Mouse (Mus musculus): ENCODE results near the gene Vps26c. TPM values are rescaled to one million over a fixed set of nuclear protein-coding genes. Genes with fewer than 3 reads are reported as not detected.

The Vps26c gene
- total RNA-seq (2023) = 30.2 TPM

DNA sequence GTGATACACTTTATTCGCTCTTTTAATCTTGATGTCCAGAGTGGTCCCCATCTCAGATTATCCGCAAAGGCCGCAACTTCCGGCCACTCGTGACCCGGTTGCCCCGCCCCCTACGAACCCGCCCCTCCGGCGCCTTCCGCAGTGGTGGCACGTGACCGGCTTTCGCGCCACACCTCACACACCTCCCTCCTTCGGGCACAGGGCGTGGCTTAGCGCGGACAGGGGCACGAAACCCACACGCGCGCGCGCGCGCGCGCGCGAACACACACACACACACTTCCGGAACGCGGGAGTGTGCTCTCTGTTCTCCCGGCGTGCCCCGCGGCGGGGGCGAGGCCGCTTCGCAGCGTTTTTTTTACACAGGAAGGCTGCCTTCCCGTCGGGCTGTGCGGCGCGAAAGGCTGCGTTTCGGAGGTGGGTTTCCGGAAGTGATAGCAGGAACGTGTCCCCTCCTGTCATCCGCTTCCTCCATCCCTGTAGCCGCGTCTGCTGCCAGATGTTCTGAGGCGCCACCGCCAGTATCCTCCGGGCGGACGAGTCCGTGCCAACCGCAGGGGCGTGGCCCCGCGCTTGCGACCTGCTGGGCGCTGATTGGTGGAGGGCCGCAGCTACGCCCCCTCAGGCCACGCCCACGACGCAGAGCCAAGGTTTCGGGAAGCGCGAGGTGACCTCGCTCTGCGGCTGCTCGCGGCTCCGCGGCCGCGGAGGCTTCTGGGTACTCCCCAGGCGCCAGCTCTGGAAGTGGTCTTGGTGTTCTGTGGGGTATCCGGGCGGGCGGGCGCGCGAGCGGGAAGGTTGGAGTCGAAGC lies at the start of gene Vps26c:
Gene Vps26c (minus strand): TSS at position 487 of the 808 bp plus-strand sequence.

DNA sequence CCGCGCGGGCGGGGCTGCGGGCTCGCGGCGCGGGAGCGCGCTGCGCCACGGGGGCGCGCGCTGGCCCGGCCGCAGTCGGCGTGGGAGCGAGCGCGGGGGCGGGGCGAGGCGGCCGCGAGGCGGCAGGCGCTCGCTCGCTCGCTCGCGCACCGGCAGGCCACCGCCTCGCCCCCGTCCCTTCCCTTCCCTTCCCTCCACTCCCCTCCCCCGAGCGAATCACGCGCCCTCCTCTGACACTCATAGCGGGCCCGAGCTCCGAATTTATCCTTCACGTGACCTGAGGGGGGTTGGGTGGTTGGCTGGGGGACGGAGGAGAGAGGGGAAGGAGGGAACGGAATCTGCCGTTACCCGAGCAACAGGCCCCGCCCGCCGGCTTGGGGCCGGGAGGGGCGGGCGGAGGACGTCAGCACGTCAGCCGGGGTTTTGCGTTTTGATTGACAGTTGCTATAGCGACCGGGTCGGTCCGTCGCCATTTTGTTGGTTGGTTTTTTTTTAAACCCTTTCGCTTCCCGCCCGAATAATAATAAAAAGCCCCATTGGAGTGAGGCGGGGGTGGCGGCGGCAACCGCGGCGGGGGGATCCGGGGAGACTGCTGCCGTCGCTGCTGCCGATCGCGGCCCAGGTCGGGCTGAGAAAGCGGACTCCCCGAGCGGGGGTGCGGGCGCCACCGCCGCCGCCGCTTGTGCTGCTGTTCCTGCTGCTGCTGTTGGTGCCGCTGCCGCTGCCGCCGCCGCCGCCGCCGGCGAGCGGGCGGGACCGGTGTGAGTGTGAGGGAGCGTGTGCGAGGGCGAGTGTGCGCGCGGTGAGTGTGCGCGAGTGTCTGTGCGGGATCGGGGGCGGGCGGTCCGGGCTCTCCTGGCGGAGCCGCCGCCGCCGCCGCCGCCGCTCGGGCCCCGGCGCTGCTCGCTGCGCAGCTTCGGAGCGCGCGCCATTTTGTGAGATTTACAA lies 42.9 kb upstream of the Vps26c start, which contains the start of gene Dyrk1a:
Gene Dyrk1a (plus strand): TSS at position 782 of the 948 bp plus-strand sequence.

Other genes starting within 250 kb of the Vps26c start
- gene Hlcs, start 213.3 kb downstream of the Vps26c start, total RNA-seq (2023) = 50.0 TPM
- gene Ripply3, start 198.4 kb downstream of the Vps26c start, total RNA-seq (2023) = not detected
- gene Ttc3, start 156.2 kb downstream of the Vps26c start, total RNA-seq (2023) = 134 TPM
- 36.0 TPM for gene Pigp, start 155.0 kb downstream of the Vps26c start, total RNA-seq (2023)
- gene Dyrk1a, start 43.2 kb upstream of the Vps26c start, total RNA-seq (2023) = 131 TPM